Mouse (Mus musculus) MEL (cell line): ENCODE measurements around the gene Tspan32. TPM values are rescaled to one million over a fixed set of nuclear protein-coding genes. Genes with fewer than 3 reads are reported as not detected.

ENCODE experiments used
- DNase-seq: peaks from one replicate; pipeline ENCODE4 v3.0.0; 2011; ENCODE audit warnings: low read depth, low spot score
- H3K27ac ChIP-seq: 2 replicates; pipeline ENCODE4 v1.5.1; 2012; ENCODE audit warnings: low read depth, mild to moderate bottlenecking, control low read depth, low read length, moderate library complexity; ENCODE audit not compliant: control insufficient read depth
- H3K27me3 ChIP-seq, 2 experiments: fragments of 150-350 bp in 1 of 2; sonication (generic) in 1 of 2; 2 replicates each; pipeline ENCODE4 v1.6.1; 2012; ENCODE audit warnings: low read length in 2 of 2, mild to moderate bottlenecking in 2 of 2, improper control_type of control experiment in 1 of 2, moderate library complexity in 1 of 2; ENCODE audit not compliant: insufficient read depth in 2 of 2, control insufficient read depth in 1 of 2
- H3K36me3 ChIP-seq, 2 experiments: 2 replicates each; pipeline ENCODE4 v1.6.1; 2012 to 2014; ENCODE audit warnings: low read length in 2 of 2, improper control_type of control experiment in 1 of 2, inconsistent platforms in 1 of 2, mild to moderate bottlenecking in 1 of 2; ENCODE audit not compliant: insufficient read depth in 2 of 2, control insufficient read depth in 1 of 2
- H3K4me1 ChIP-seq, 2 experiments: fragments of 150-350 bp in 1 of 2; sonication (generic) in 1 of 2; 2 replicates each; pipeline ENCODE4 v1.6.1; 2012; ENCODE audit warnings: low read length in 2 of 2, improper control_type of control experiment in 1 of 2, mild to moderate bottlenecking in 1 of 2; ENCODE audit not compliant: insufficient read depth in 2 of 2, control insufficient read depth in 1 of 2
- H3K4me3 ChIP-seq, 2 experiments: fragments of 150-350 bp in 1 of 2; sonication (generic) in 1 of 2; 2 replicates each; pipeline ENCODE4 v1.5.1; 2012; ENCODE audit warnings: low read depth in 2 of 2, low read length in 2 of 2, mild to moderate bottlenecking in 2 of 2, moderate library complexity in 2 of 2, control low read depth in 1 of 2, improper control_type of control experiment in 1 of 2; ENCODE audit not compliant: control insufficient read depth in 1 of 2, insufficient read depth in 1 of 2
- H3K79me2 ChIP-seq: 2 replicates; pipeline ENCODE4 v1.6.1; 2012; ENCODE audit warnings: mild to moderate bottlenecking, low read length, moderate library complexity; ENCODE audit not compliant: control insufficient read depth, poor library complexity, insufficient read depth
- H3K9ac ChIP-seq: 2 replicates; pipeline ENCODE4 v1.6.1; 2012; ENCODE audit warnings: low read depth, mild to moderate bottlenecking, control low read depth, low read length, moderate library complexity; ENCODE audit not compliant: control insufficient read depth, poor library complexity, severe bottlenecking
- H3K9me3 ChIP-seq: fragments of 150-350 bp; sonication (generic); replicated peaks from 2 replicates; pipeline ENCODE4 v1.6.1; 2012; ENCODE audit warnings: mild to moderate bottlenecking, low read length, improper control_type of control experiment, moderate library complexity; ENCODE audit not compliant: insufficient read depth
- BHLHE40 ChIP-seq: IDR thresholded peaks from 2 replicates; pipeline ENCODE4 v1.6.1; 2012; ENCODE audit warnings: low read depth, mild to moderate bottlenecking, inconsistent platforms, low read length, improper control_type of control experiment, borderline replicate concordance
- ELF1 ChIP-seq: IDR thresholded peaks from 2 replicates; pipeline ENCODE4 v1.6.1; 2014; ENCODE audit warnings: low read depth, mild to moderate bottlenecking, inconsistent platforms, low read length, improper control_type of control experiment, moderate library complexity
- EP300 ChIP-seq, 2 experiments: IDR thresholded peaks; 2 replicates each; pipeline ENCODE4 v1.6.1; 2011; ENCODE audit warnings: improper control_type of control experiment in 2 of 2, low read length in 2 of 2, low read depth in 1 of 2, mild to moderate bottlenecking in 1 of 2
- GABPA ChIP-seq: IDR thresholded peaks from 2 replicates; pipeline ENCODE4 v1.6.1; 2012; ENCODE audit warnings: low read depth, mild to moderate bottlenecking, inconsistent platforms, low read length, improper control_type of control experiment, moderate library complexity
- GATA1 ChIP-seq: IDR thresholded peaks from 2 replicates; pipeline ENCODE4 v1.6.1; 2011; ENCODE audit warnings: low read depth, low read length, improper control_type of control experiment
- JUND ChIP-seq: IDR thresholded peaks from 2 replicates; pipeline ENCODE4 v1.6.1; 2011; ENCODE audit warnings: low read depth, mild to moderate bottlenecking, improper control_type of control experiment, low read length
- KAT2A ChIP-seq: conservative IDR thresholded peaks from 2 replicates; pipeline ENCODE4 v1.6.1; 2012; ENCODE audit warnings: low read depth, low read length, improper control_type of control experiment, inconsistent platforms
- MAX ChIP-seq: IDR thresholded peaks from 2 replicates; pipeline ENCODE4 v1.6.1; 2011; ENCODE audit warnings: low read length, improper control_type of control experiment
- MAZ ChIP-seq: IDR thresholded peaks from 2 replicates; pipeline ENCODE4 v1.6.1; 2012; ENCODE audit warnings: low read depth, mild to moderate bottlenecking, inconsistent platforms, low read length, improper control_type of control experiment
- MYC ChIP-seq: IDR thresholded peaks from 2 replicates; pipeline ENCODE4 v1.6.1; 2011; ENCODE audit warnings: low read depth, mild to moderate bottlenecking, low read length, improper control_type of control experiment, moderate library complexity
- NELFE ChIP-seq: IDR thresholded peaks from 2 replicates; pipeline ENCODE4 v1.6.1; 2011; ENCODE audit warnings: low read depth, low read length, improper control_type of control experiment
- TAL1 ChIP-seq: IDR thresholded peaks from 2 replicates; pipeline ENCODE4 v1.6.1; 2012; ENCODE audit warnings: mild to moderate bottlenecking, inconsistent platforms, low read length, moderate library complexity, mixed read lengths
- TCF12 ChIP-seq: IDR thresholded peaks from 2 replicates; pipeline ENCODE4 v1.6.1; 2014; ENCODE audit warnings: low read depth, mild to moderate bottlenecking, inconsistent platforms, low read length, improper control_type of control experiment, moderate library complexity
- USF2 ChIP-seq, 2 experiments: IDR thresholded peaks; 2 replicates each; pipeline ENCODE4 v1.6.1; 2011 to 2012; ENCODE audit warnings: improper control_type of control experiment in 2 of 2, low read length in 2 of 2, borderline replicate concordance in 1 of 2, inconsistent platforms in 1 of 2, low read depth in 1 of 2, mild to moderate bottlenecking in 1 of 2; ENCODE audit not compliant: insufficient read depth in 1 of 2
- ZC3H11A ChIP-seq: IDR thresholded peaks from 2 replicates; pipeline ENCODE4 v1.6.1; 2012; ENCODE audit warnings: low read depth, mild to moderate bottlenecking, inconsistent platforms, low read length, improper control_type of control experiment
- ZMIZ1 ChIP-seq: IDR thresholded peaks from 2 replicates; pipeline ENCODE4 v1.6.1; 2012; ENCODE audit warnings: low read depth, mild to moderate bottlenecking, inconsistent platforms, low read length, improper control_type of control experiment, moderate library complexity
- polyA plus RNA-seq, 2 experiments: library from polyadenylated mRNA; stranded (reverse) in 1 of 2; unstranded in 1 of 2; fragments of >175 nt in 1 of 2; fragments of >200 nt in 1 of 2; gene quantifications; 2 replicates each; pipeline versions ENCODE4 v1.2.1 to v1.2.4; 2012; ENCODE audit warnings: low replicate concordance in 2 of 2, low read depth in 1 of 2; ENCODE audit not compliant: insufficient read length in 2 of 2, insufficient read depth in 1 of 2, missing spikeins in 1 of 2
- total RNA-seq: library from RNA; depleted of rRNA; stranded (reverse); fragments of 300-350 nt; gene quantifications from 2 replicates; pipeline ENCODE4 v1.2.3, GENCODE M21; 2012

The Tspan32 gene
- total and polyA plus RNA-seq, 3 experiments: 53.5 to 212 (median 205) TPM

GRCm38 (mm10) chr7:143025496-143025895 lies 20.6 kb downstream of the Tspan32 start:
- H3K79me2 ChIP-seq: no peaks in the 10 kb centered on the region

GRCm38 (mm10) chr7:143027196-143027595 lies 22.4 kb downstream of the Tspan32 start:
- DNase-seq: no peak
- TF ChIP-seq EP300 (IDR thresholded peaks at IDR 0.05; ENCODE audit: low read depth in 1 of 2, low read length in 2 of 2) (no peak), MAZ (no peak), JUND (no peak), ZC3H11A (no peak), GATA1 (no peak), TAL1 (no peak), MAX (no peak), BHLHE40 (no peak), ZMIZ1 (no peak), MYC (no peak), NELFE (no peak), USF2 (IDR thresholded peaks at IDR 0.05; ENCODE audit: borderline replicate concordance in 1 of 2, insufficient read depth in 1 of 2, low read depth in 1 of 2, low read length in 2 of 2) (no peak), TCF12 (no peak), ELF1 (no peak), KAT2A (no peak), GABPA (no peak)
- TF ChIP-seq, all 39 proteins: peak for 0
- Histone ChIP-seq H3K4me1 (peaks cover 19% of the 10 kb centered on the region in 2 experiments), H3K9ac (no peak overlapping the region), H3K36me3 (peaks cover 0 to 27% of the 10 kb centered on the region in 2 experiments; a peak in 3 of 4 replicates), H3K27ac (no peak overlapping the region), H3K4me3 (no peak overlapping the region), H3K27me3 (no peaks in the 10 kb centered on the region), H3K79me2 (no peaks in the 10 kb centered on the region), H3K9me3 (no peaks in the 10 kb centered on the region)

More at GRCm38 (mm10) chr7:143025496-143025895, 20.6 kb downstream of the Tspan32 start:
- Histone ChIP-seq H3K27me3 (no peaks in the 10 kb centered on the region), H3K36me3 (peaks cover 0 to 41% of the 10 kb centered on the region in 2 experiments; a peak in 2 of 4 replicates), H3K4me3 (no peak overlapping the region), H3K9me3 (no peaks in the 10 kb centered on the region), H3K9ac (no peak overlapping the region), H3K27ac (no peak overlapping the region), H3K4me1 (peaks cover 22 to 36% of the 10 kb centered on the region in 2 experiments)
- no peak for DNase-seq
- no peak for TF ChIP-seq TAL1
- no peak for TF ChIP-seq GATA1
- TF ChIP-seq ELF1: no peak
